Mouse (Mus musculus) embryonic facial prominence, embryonic 10.5 days (tissue): ENCODE data around the gene Jakmip3. TPM values are rescaled to one million over a fixed set of nuclear protein-coding genes. Genes with fewer than 3 reads are reported as not detected.
A peak's percentile ranks its signal among the peaks of the same experiment; 100 is the strongest.

Source experiments
- DNase-seq: peaks from one replicate; pipeline ENCODE4 v3.0.0-alpha.2; 2017; ENCODE audit warnings: low spot score
- H3K27ac ChIP-seq: fragments of 300-500 bp; sonication (generic); replicated peaks from 2 replicates; pipeline ENCODE4 v1.5.1; 2016; ENCODE audit warnings: mild to moderate bottlenecking
- H3K27me3 ChIP-seq: fragments of 300-500 bp; sonication (generic); replicated peaks from 2 replicates; pipeline ENCODE4 v1.6.1; 2016; ENCODE audit warnings: low read depth, mild to moderate bottlenecking; ENCODE audit not compliant: poor library complexity, severe bottlenecking
- H3K36me3 ChIP-seq: fragments of 300-500 bp; sonication (generic); replicated peaks from 2 replicates; pipeline ENCODE4 v1.6.1; 2016; ENCODE audit warnings: mild to moderate bottlenecking, moderate library complexity
- H3K4me1 ChIP-seq: fragments of 300-500 bp; sonication (generic); 2 replicates; pipeline ENCODE4 v1.6.1; 2016
- H3K4me3 ChIP-seq: fragments of 300-500 bp; sonication (generic); 2 replicates; pipeline ENCODE4 v1.5.1; 2016; ENCODE audit warnings: mild to moderate bottlenecking, moderate library complexity
- H3K9me3 ChIP-seq: fragments of 300-500 bp; sonication (generic); 2 replicates; pipeline ENCODE4 v1.6.1; 2016; ENCODE audit warnings: mild to moderate bottlenecking
- WGBS: fragments of 180-500 bp; shearing (Covaris S2); methylation state at CpG from one replicate; pipeline ENCODE4 v1.1.7; 2016; 5-methylcytosine and 5-hydroxymethylcytosine counted together
- polyA plus RNA-seq: library from polyadenylated mRNA; unstranded; fragments of >200 nt; fragmentation: Nextera tagmentation; extraction: Ambion mirVana; gene quantifications from 2 replicates; pipeline ENCODE4 v1.2.1, GENCODE M21; 2016

Gene Jakmip3
- polyA plus RNA-seq, 1 experiment from 2014 or later, result 0.51 TPM

- peaks cover 15% of the 10 kb centered on the region for H3K4me1 ChIP-seq
- peak overlapping the region; percentile 55 for H3K27ac ChIP-seq
- peak overlapping the region; percentile 59 for H3K4me3 ChIP-seq
- no peaks in the 10 kb centered on the region for H3K27me3 ChIP-seq
- WGBS, result 3% methylated on average over 26 of the region's 26 CpGs
- peak; percentile 48 for DNase-seq
- H3K9me3 ChIP-seq, result no peaks in the 10 kb centered on the region
- H3K36me3 ChIP-seq, result no peaks in the 10 kb centered on the region
These were observed 21.2 kb upstream of the Jakmip3 start for GRCm38 (mm10) chr7:138919156-138919944.

GRCm38 (mm10) chr7:138921611-138922010 lies 18.9 kb upstream of the Jakmip3 start:
- Histone ChIP-seq H3K36me3 (no peaks in the 10 kb centered on the region), H3K9me3 (no peaks in the 10 kb centered on the region), H3K4me1 (peaks cover 15% of the 10 kb centered on the region), H3K27ac (no peak overlapping the region), H3K4me3 (no peak overlapping the region), H3K27me3 (no peaks in the 10 kb centered on the region)
- no peak for DNase-seq
- 93% methylated on average over 8 of the region's 8 CpGs for WGBS

- WGBS, result 15% methylated on average over 3 of the region's 3 CpGs
- H3K27ac ChIP-seq, result no peak overlapping the region
- DNase-seq, result no peak
- H3K36me3 ChIP-seq, result no peaks in the 10 kb centered on the region
- no peak overlapping the region for H3K4me3 ChIP-seq
- no peaks in the 10 kb centered on the region for H3K27me3 ChIP-seq
- peaks cover 14% of the 10 kb centered on the region for H3K4me1 ChIP-seq
- no peaks in the 10 kb centered on the region for H3K9me3 ChIP-seq
These were observed 16.6 kb upstream of the Jakmip3 start for GRCm38 (mm10) chr7:138923756-138924425.

- H3K36me3 ChIP-seq, result no peaks in the 10 kb centered on the region
- DNase-seq, result no peak
- 93% methylated on average over 4 of the region's 4 CpGs for WGBS
- H3K27me3 ChIP-seq, result no peaks in the 10 kb centered on the region
- H3K9me3 ChIP-seq, result no peaks in the 10 kb centered on the region
- no peak overlapping the region for H3K27ac ChIP-seq
- no peak overlapping the region for H3K4me3 ChIP-seq
- no peaks in the 10 kb centered on the region for H3K4me1 ChIP-seq
These were observed 12.1 kb upstream of the Jakmip3 start for GRCm38 (mm10) chr7:138928456-138928855.

GRCm38 (mm10) chr7:138934523-138934922 lies 6.0 kb upstream of the Jakmip3 start:
- WGBS, result 87% methylated on average over 3 of the region's 3 CpGs
- Histone ChIP-seq H3K4me1 (no peaks in the 10 kb centered on the region), H3K4me3 (no peak overlapping the region), H3K36me3 (no peaks in the 10 kb centered on the region), H3K27me3 (peaks cover 24% of the 10 kb centered on the region), H3K9me3 (no peaks in the 10 kb centered on the region; the same call in 1 of the 2 replicates), H3K27ac (no peak overlapping the region)
- DNase-seq, result no peak

GRCm38 (mm10) chr7:138938991-138939390 lies 1.5 kb upstream of the Jakmip3 start:
- Histone ChIP-seq H3K27me3 (peaks cover 69% of the 10 kb centered on the region), H3K36me3 (no peaks in the 10 kb centered on the region), H3K9me3 (no peaks in the 10 kb centered on the region; the same call in 1 of the 2 replicates), H3K4me3 (no peak overlapping the region), H3K27ac (no peak overlapping the region), H3K4me1 (peaks cover 14% of the 10 kb centered on the region)
- DNase-seq, result no peak
- 82% methylated on average over 7 of the region's 7 CpGs for WGBS

- WGBS, result 3% methylated on average over 17 of the region's 17 CpGs
- peak; percentile 38 for DNase-seq
- Histone ChIP-seq H3K4me1 (peaks cover 14% of the 10 kb centered on the region), H3K36me3 (no peaks in the 10 kb centered on the region), H3K4me3 (peak overlapping the region; percentile 58), H3K27ac (no peak overlapping the region), H3K27me3 (peaks cover 81% of the 10 kb centered on the region), H3K9me3 (no peaks in the 10 kb centered on the region)
These were observed 296 bp upstream of the Jakmip3 start for GRCm38 (mm10) chr7:138940256-138940611.

GRCm38 (mm10) chr7:138941571-138941970 lies 1.0 kb downstream of the Jakmip3 start:
- H3K4me1 ChIP-seq, result peaks cover 14% of the 10 kb centered on the region
- WGBS, result 24% methylated on average over 5 of the region's 5 CpGs
- H3K36me3 ChIP-seq, result no peaks in the 10 kb centered on the region
- H3K27ac ChIP-seq, result no peak overlapping the region
- H3K4me3 ChIP-seq, result no peak overlapping the region
- no peak for DNase-seq
- H3K9me3 ChIP-seq, result no peaks in the 10 kb centered on the region
- peaks cover 91% of the 10 kb centered on the region for H3K27me3 ChIP-seq

GRCm38 (mm10) chr7:138942301-138942700 lies 1.8 kb downstream of the Jakmip3 start:
- 88% methylated on average over 1 of the region's 1 CpGs for WGBS
- H3K27me3 ChIP-seq, result peaks cover 88% of the 10 kb centered on the region
- DNase-seq, result no peak
- peaks cover 14% of the 10 kb centered on the region for H3K4me1 ChIP-seq
- H3K36me3 ChIP-seq, result no peaks in the 10 kb centered on the region
- no peak overlapping the region for H3K4me3 ChIP-seq
- no peak overlapping the region for H3K27ac ChIP-seq
- H3K9me3 ChIP-seq, result no peaks in the 10 kb centered on the region

GRCm38 (mm10) chr7:138945668-138946067 lies 5.1 kb downstream of the Jakmip3 start:
- H3K27me3 ChIP-seq, result peaks cover 55% of the 10 kb centered on the region
- H3K36me3 ChIP-seq, result no peaks in the 10 kb centered on the region
- peaks cover 6% of the 10 kb centered on the region for H3K4me1 ChIP-seq
- H3K9me3 ChIP-seq, result no peaks in the 10 kb centered on the region
- no peak for DNase-seq
- no peak overlapping the region for H3K4me3 ChIP-seq
- WGBS, result 52% methylated on average over 3 of the region's 3 CpGs
- no peak overlapping the region for H3K27ac ChIP-seq

- 89% methylated on average over 8 of the region's 8 CpGs for WGBS
- Histone ChIP-seq H3K36me3 (no peaks in the 10 kb centered on the region), H3K27ac (no peak overlapping the region), H3K9me3 (no peaks in the 10 kb centered on the region), H3K4me3 (no peak overlapping the region), H3K4me1 (no peaks in the 10 kb centered on the region), H3K27me3 (peaks cover 34% of the 10 kb centered on the region)
- DNase-seq, result no peak
These were observed 7.2 kb downstream of the Jakmip3 start for GRCm38 (mm10) chr7:138947741-138948140.

GRCm38 (mm10) chr7:138948309-138948708 lies 7.8 kb downstream of the Jakmip3 start:
- peaks cover 28% of the 10 kb centered on the region for H3K27me3 ChIP-seq
- DNase-seq, result no peak
- no peaks in the 10 kb centered on the region for H3K36me3 ChIP-seq
- WGBS, result 73% methylated on average over 8 of the region's 8 CpGs
- no peaks in the 10 kb centered on the region for H3K9me3 ChIP-seq
- no peak overlapping the region for H3K4me3 ChIP-seq
- H3K4me1 ChIP-seq, result no peaks in the 10 kb centered on the region
- H3K27ac ChIP-seq, result no peak overlapping the region

- DNase-seq, result no peak
- Histone ChIP-seq H3K9me3 (no peaks in the 10 kb centered on the region), H3K4me1 (no peaks in the 10 kb centered on the region), H3K36me3 (no peaks in the 10 kb centered on the region), H3K27me3 (no peaks in the 10 kb centered on the region), H3K27ac (no peak overlapping the region), H3K4me3 (no peak overlapping the region)
- WGBS, result 82% methylated on average over 7 of the region's 7 CpGs
These were observed 15.3 kb downstream of the Jakmip3 start for GRCm38 (mm10) chr7:138955787-138956186.
